Mouse (Mus musculus) lung, embryonic 15.5 days (tissue): ENCODE results near the gene Mta3. TPM values are rescaled to one million over a fixed set of nuclear protein-coding genes. Genes with fewer than 3 reads are reported as not detected.
A peak's percentile ranks its signal among the peaks of the same experiment; 100 is the strongest.
"Not testable (repeated sequence)": the region's sequence is repeated elsewhere in the genome, so short reads cannot be mapped to it uniquely, and the experiment has no call there.

Experiments used
- ATAC-seq: fragments of 200-750 bp; cut with Nextera tagmentation; 2 replicates; pipeline ENCODE4 v1.8.0; 2017; ENCODE audit warnings: moderate number of reproducible peaks, borderline replicate concordance; ENCODE audit not compliant: low FRiP score, low TSS enrichment; ENCODE audit errors: extremely low read depth
- H3K27ac ChIP-seq: fragments of 300-500 bp; sonication (generic); 2 replicates; pipeline ENCODE4 v1.5.1; 2015; ENCODE audit warnings: moderate library complexity, mild to moderate bottlenecking, inconsistent platforms
- H3K27me3 ChIP-seq: fragments of 300-500 bp; sonication (generic); 2 replicates; pipeline ENCODE4 v1.6.1; 2015; ENCODE audit warnings: inconsistent platforms
- H3K36me3 ChIP-seq: fragments of 300-500 bp; sonication (generic); 2 replicates; pipeline ENCODE4 v1.6.1; 2015; ENCODE audit warnings: inconsistent platforms
- H3K4me1 ChIP-seq: fragments of 300-500 bp; sonication (generic); 2 replicates; pipeline ENCODE4 v1.6.1; 2015; ENCODE audit warnings: inconsistent platforms
- H3K4me2 ChIP-seq: fragments of 300-500 bp; sonication (generic); 2 replicates; pipeline ENCODE4 v1.6.1; 2015; ENCODE audit warnings: inconsistent platforms, mild to moderate bottlenecking, moderate library complexity
- H3K4me3 ChIP-seq: fragments of 300-500 bp; sonication (generic); 2 replicates; pipeline ENCODE4 v1.5.1; 2015; ENCODE audit warnings: mild to moderate bottlenecking, inconsistent platforms
- H3K9ac ChIP-seq: fragments of 300-500 bp; sonication (generic); 2 replicates; pipeline ENCODE4 v1.6.1; 2015; ENCODE audit warnings: inconsistent platforms
- H3K9me3 ChIP-seq: fragments of 300-500 bp; sonication (generic); 2 replicates; pipeline ENCODE4 v1.6.1; 2016; ENCODE audit warnings: inconsistent platforms
- WGBS: fragments of 180-500 bp; shearing (Covaris S2); methylation state at CpG from one replicate; pipeline ENCODE4 v1.1.7; 2015; 5-methylcytosine and 5-hydroxymethylcytosine counted together
- polyA plus RNA-seq: library from polyadenylated mRNA; unstranded; fragments of >200 nt; fragmentation: Nextera tagmentation; extraction: Ambion mirVana; gene quantifications from 2 replicates; pipeline ENCODE4 v1.2.1, GENCODE M21; 2015

Mta3 gene
- polyA plus RNA-seq, 1 experiment from 2014 or later: 51.5 TPM

GRCm38 (mm10) chr17:83859639-83860038 is 153.7 kb downstream of the Mta3 start:
- Histone ChIP-seq H3K9me3 (no peaks in the 10 kb centered on the region), H3K27me3 (no peaks in the 10 kb centered on the region), H3K4me2 (no peak overlapping the region), H3K9ac (no peak overlapping the region), H3K36me3 (no peaks in the 10 kb centered on the region), H3K27ac (no peak overlapping the region), H3K4me3 (no peak overlapping the region), H3K4me1 (peaks cover 6% of the 10 kb centered on the region)
- WGBS: 80% methylated on average over 4 of the region's 4 CpGs
- ATAC-seq: no peak

- Histone ChIP-seq H3K4me2 (no peak overlapping the region), H3K36me3 (no peaks in the 10 kb centered on the region), H3K4me3 (no peak overlapping the region), H3K27me3 (no peaks in the 10 kb centered on the region), H3K9ac (no peak overlapping the region), H3K27ac (no peak overlapping the region), H3K4me1 (peaks cover 6% of the 10 kb centered on the region), H3K9me3 (no peaks in the 10 kb centered on the region)
- no peak for ATAC-seq
- 62% methylated on average over 7 of the region's 7 CpGs for WGBS
These were observed 154.3 kb downstream of the Mta3 start for GRCm38 (mm10) chr17:83860224-83860623.

- WGBS: 64% methylated on average over 8 of the region's 8 CpGs
- not testable (repeated sequence) for H3K4me1 ChIP-seq, H3K9me3 ChIP-seq, H3K27me3 ChIP-seq, H3K36me3 ChIP-seq, ATAC-seq, H3K27ac ChIP-seq
- peak overlapping the region; percentile 71 for H3K9ac ChIP-seq
- peak overlapping the region; percentile 84 for H3K4me2 ChIP-seq
- H3K4me3 ChIP-seq: peak overlapping the region; percentile 78
These were observed 155.0 kb downstream of the Mta3 start for GRCm38 (mm10) chr17:83860968-83861367.

- Histone ChIP-seq H3K4me1 (peaks cover 6% of the 10 kb centered on the region), H3K27me3 (no peaks in the 10 kb centered on the region), H3K27ac (peak overlapping the region; percentile 91), H3K4me2 (peak overlapping the region; percentile 84), H3K4me3 (peak overlapping the region; percentile 78), H3K36me3 (no peaks in the 10 kb centered on the region), H3K9me3 (no peaks in the 10 kb centered on the region), H3K9ac (peak overlapping the region; percentile 71)
- WGBS: under 1% methylated on average over 62 of the region's 62 CpGs
- ATAC-seq: peak; percentile 93
These were observed 155.6 kb downstream of the Mta3 start for GRCm38 (mm10) chr17:83861444-83862133.

- Histone ChIP-seq H3K9ac (peak overlapping the region; percentile 71), H3K36me3 (no peaks in the 10 kb centered on the region), H3K4me3 (peak overlapping the region; percentile 78), H3K4me1 (peaks cover 6% of the 10 kb centered on the region), H3K4me2 (peak overlapping the region; percentile 84), H3K9me3 (no peaks in the 10 kb centered on the region), H3K27me3 (no peaks in the 10 kb centered on the region), H3K27ac (peak overlapping the region; percentile 91)
- peak; percentile 68 for ATAC-seq
- WGBS: under 1% methylated on average over 27 of the region's 27 CpGs
These were observed 156.3 kb downstream of the Mta3 start for GRCm38 (mm10) chr17:83862134-83862881.

- Histone ChIP-seq H3K27me3 (no peaks in the 10 kb centered on the region; the same call in 1 of the 2 replicates), H3K36me3 (no peaks in the 10 kb centered on the region), H3K4me3 (no peak overlapping the region), H3K9ac (no peak overlapping the region), H3K4me1 (peaks cover 6% of the 10 kb centered on the region), H3K4me2 (no peak overlapping the region), H3K9me3 (no peaks in the 10 kb centered on the region), H3K27ac (no peak overlapping the region)
- 67% methylated on average over 7 of the region's 7 CpGs for WGBS
- no peak for ATAC-seq
These were observed 159.4 kb downstream of the Mta3 start for GRCm38 (mm10) chr17:83865366-83865765.

- H3K4me3 ChIP-seq: no peak overlapping the region
- H3K27ac ChIP-seq: no peak overlapping the region
- H3K36me3 ChIP-seq: no peaks in the 10 kb centered on the region
- no peak overlapping the region for H3K9ac ChIP-seq
- WGBS: 14% methylated on average over 10 of the region's 10 CpGs
- no peaks in the 10 kb centered on the region; the same call in 1 of the 2 replicates for H3K27me3 ChIP-seq
- no peak overlapping the region for H3K4me2 ChIP-seq
- peaks cover 6% of the 10 kb centered on the region for H3K4me1 ChIP-seq
- H3K9me3 ChIP-seq: no peaks in the 10 kb centered on the region
- no peak for ATAC-seq
These were observed 160.6 kb downstream of the Mta3 start for GRCm38 (mm10) chr17:83866582-83866981.

GRCm38 (mm10) chr17:83870385-83870784 is 164.4 kb downstream of the Mta3 start:
- Histone ChIP-seq H3K4me2 (no peak overlapping the region), H3K27me3 (no peaks in the 10 kb centered on the region; the same call in 1 of the 2 replicates), H3K4me3 (no peak overlapping the region), H3K27ac (no peak overlapping the region), H3K9me3 (no peaks in the 10 kb centered on the region), H3K36me3 (no peaks in the 10 kb centered on the region), H3K4me1 (peaks cover 8% of the 10 kb centered on the region), H3K9ac (no peak overlapping the region)
- WGBS: 83% methylated on average over 4 of the region's 4 CpGs
- ATAC-seq: no peak

Other genes with a start within 250 kb of the Mta3 start
- gene Cox7a2l, start 188.8 kb upstream of the Mta3 start, polyA plus RNA-seq: 165 and 172 TPM in 2 replicates
- not detected in 2 replicates for gene Kcng3, start 74.3 kb upstream of the Mta3 start, polyA plus RNA-seq
- 0.69 and 0.89 TPM in 2 replicates for gene Haao, start 141.8 kb downstream of the Mta3 start, polyA plus RNA-seq